Mouse (Mus musculus) megakaryocyte, adult 5-6 weeks (primary cell): ENCODE data around the gene Tbc1d8b. TPM values are rescaled to one million over a fixed set of nuclear protein-coding genes. Genes with fewer than 3 reads are reported as not detected.
A peak's percentile ranks its signal among the peaks of the same experiment; 100 is the strongest.

Experiments
- ATAC-seq: 2 replicates; pipeline ENCODE4 v1.8.0; 2016; ENCODE audit warnings: mild to moderate bottlenecking, inconsistent platforms; ENCODE audit not compliant: poor library complexity, severe bottlenecking
- total RNA-seq, 2 experiments: library from RNA; stranded (forward) in 1 of 2; stranded (reverse) in 1 of 2; fragments of 153-499, 151-499 nt in 1 of 2; fragments of 221-1000, 200-1000 nt in 1 of 2; gene quantifications; 2 replicates each; pipeline versions ENCODE4 v1.2.3 to v1.2.4; 2015 to 2017

Gene Tbc1d8b
- total RNA-seq, 2 experiments from 2014 or later = 4.8 to 5.2 TPM

- ATAC-seq = no peak
Measured at GRCm38 (mm10) chrX:139778886-139779285, 94.1 kb downstream of the Tbc1d8b start.

- no peak for ATAC-seq
Measured at GRCm38 (mm10) chrX:139779401-139779800, 94.6 kb downstream of the Tbc1d8b start.

- ATAC-seq = no peak
Measured at GRCm38 (mm10) chrX:139780988-139781387, 96.2 kb downstream of the Tbc1d8b start.

GRCm38 (mm10) chrX:139781563-139781962 lies 96.8 kb downstream of the Tbc1d8b start:
- ATAC-seq = no peak

- ATAC-seq = no peak
Measured at GRCm38 (mm10) chrX:139782278-139783044, 97.7 kb downstream of the Tbc1d8b start, which contains the start of gene Ripply1. Gene Ripply1 (minus strand): TSS chrX:139782353.

GRCm38 (mm10) chrX:139783045-139783422 lies 98.2 kb downstream of the Tbc1d8b start:
- ATAC-seq = no peak

- ATAC-seq = no peak
Measured at GRCm38 (mm10) chrX:139785764-139786163, 101.0 kb downstream of the Tbc1d8b start.

- ATAC-seq = no peak
Measured at GRCm38 (mm10) chrX:139794072-139794845, 109.5 kb downstream of the Tbc1d8b start.

- no peak for ATAC-seq
Measured at GRCm38 (mm10) chrX:139796037-139796436, 111.2 kb downstream of the Tbc1d8b start.

- ATAC-seq = peak; percentile 63
Measured at GRCm38 (mm10) chrX:139797875-139798274, 113.1 kb downstream of the Tbc1d8b start.

GRCm38 (mm10) chrX:139799953-139800352 lies 115.2 kb downstream of the Tbc1d8b start:
- ATAC-seq = no peak

- ATAC-seq = no peak
Measured at GRCm38 (mm10) chrX:139800406-139800878, 115.6 kb downstream of the Tbc1d8b start, which contains the start of gene Cldn2. Gene Cldn2 (plus strand): TSS chrX:139800828.

Other genes starting within 250 kb of the Tbc1d8b start
- gene D330045A20Rik, start 204.6 kb upstream of the Tbc1d8b start, total RNA-seq (2015) = 0.07 and 0.36 TPM in 2 replicates
- 0.04 and 0.28 TPM in 2 replicates for gene D330045A20Rik, start 204.6 kb upstream of the Tbc1d8b start, total RNA-seq (2017)
- 0.54 and 0.64 TPM in 2 replicates for gene Rnf128, start 121.7 kb upstream of the Tbc1d8b start, total RNA-seq (2015)
- 0.45 and 0.55 TPM in 2 replicates for gene Rnf128, start 121.7 kb upstream of the Tbc1d8b start, total RNA-seq (2017)
- gene Gm15013, start 29.5 kb downstream of the Tbc1d8b start, total RNA-seq (2015) = 0.41 and 0.51 TPM in 2 replicates
- 0.51 TPM in 1 of 2 replicates, not detected in the other for gene Gm15013, start 29.5 kb downstream of the Tbc1d8b start, total RNA-seq (2017)
- not detected in 2 replicates for gene Ripply1, start 97.4 kb downstream of the Tbc1d8b start, total RNA-seq (2015)
- not detected in 2 replicates for gene Ripply1, start 97.4 kb downstream of the Tbc1d8b start, total RNA-seq (2017)
- gene Cldn2, start 115.8 kb downstream of the Tbc1d8b start, total RNA-seq (2015) = not detected in 2 replicates
- gene Cldn2, start 115.8 kb downstream of the Tbc1d8b start, total RNA-seq (2017) = not detected in 2 replicates
- gene Morc4, start 186.7 kb downstream of the Tbc1d8b start, total RNA-seq (2015) = 0.14 and 0.49 TPM in 2 replicates
- 0.04 TPM in 1 of 2 replicates, not detected in the other for gene Morc4, start 186.7 kb downstream of the Tbc1d8b start, total RNA-seq (2017)